Mouse (Mus musculus): ENCODE data around the gene Tiam2.

DNA sequence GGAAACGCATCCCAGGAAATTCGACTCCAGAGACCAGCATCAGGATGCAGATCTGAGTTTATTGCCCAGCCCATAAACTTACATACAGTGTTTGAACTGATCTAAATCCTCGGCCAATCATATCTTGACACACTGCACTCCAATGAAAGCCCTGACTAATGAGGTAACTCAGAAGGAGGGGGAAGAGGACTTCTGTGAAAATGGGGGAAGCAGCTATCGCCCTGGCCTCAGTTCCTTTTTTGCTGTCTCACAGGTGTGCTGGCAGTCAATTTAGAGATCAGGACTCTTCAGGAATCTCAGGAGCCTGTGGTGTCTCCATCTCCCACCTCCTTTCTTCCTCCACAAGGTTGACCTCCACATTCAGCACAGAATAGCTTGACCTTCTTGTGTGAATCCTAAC is 61.4 kb downstream of the Tiam2 start:
- TF ChIP-seq CTCF (IDR thresholded peaks at IDR 0.05; ENCODE audit: low read depth, low read length): no peak
- TF ChIP-seq POLR2A (IDR thresholded peaks at IDR 0.05; ENCODE audit: borderline replicate concordance, low read depth, low read length): no peak
